Mouse (Mus musculus): Measurements from ENCODE around the gene Gpank1. TPM values are rescaled to one million over a fixed set of nuclear protein-coding genes. Genes with fewer than 3 reads are reported as not detected.
A peak's percentile ranks its signal among the peaks of the same experiment; 100 is the strongest.

Gpank1 gene
- polyA plus RNA-seq (2012; rRNA removed), result 20.9 and 29.9 TPM in 2 replicates

- H3K27me3 ChIP-seq (ENCODE audit: control insufficient read depth, insufficient read depth, low read length), result no peaks in the 10 kb centered on the region
- TF ChIP-seq CTCF (IDR thresholded peaks at IDR 0.05; ENCODE audit: extremely low read depth, insufficient read depth, insufficient read length, insufficient replicate concordance), result no peak
- TF ChIP-seq POLR2A (IDR thresholded peaks at IDR 0.05; ENCODE audit: low read depth, low read length), result peak; percentile 34; the same call in 1 of the 2 replicates
- WGBS, result under 1% methylated on average over 49 of the region's 50 CpGs
- peaks cover 8% of the 10 kb centered on the region for H3K4me1 ChIP-seq (ENCODE audit: control insufficient read depth, insufficient read depth, insufficient read length)
- H3K4me3 ChIP-seq (ENCODE audit: extremely low read depth, insufficient read depth, insufficient read length), result peak within 1 kb of the TSS; percentile 99
- peaks cover 21% of the 10 kb centered on the region for H3K36me3 ChIP-seq (ENCODE audit: control insufficient read depth, insufficient read depth, low read length)
- DNase-seq (ENCODE audit: low read depth in 1 of 2, low spot score in 2 of 2), result peak; percentile 96 to 97
- peak within 1 kb of the TSS; percentile 79 for H3K27ac ChIP-seq (ENCODE audit: insufficient read depth, low read length)
Measured at GRCm38 (mm10) chr17:35121143-35121799, at the start of gene Gpank1. Gene Gpank1, plus strand, starts transcription at chr17:35121455.

GRCm38 (mm10) chr17:35074097-35074496, 47.2 kb upstream of the Gpank1 start:
- Histone ChIP-seq H3K27ac (ENCODE audit: insufficient read depth, low read length) (no peak overlapping the region), H3K4me3 (ENCODE audit: extremely low read depth, insufficient read depth, insufficient read length) (no peak overlapping the region), H3K27me3 (ENCODE audit: control insufficient read depth, insufficient read depth, low read length) (no peaks in the 10 kb centered on the region), H3K4me1 (ENCODE audit: control insufficient read depth, insufficient read depth, insufficient read length) (no peaks in the 10 kb centered on the region; the same call in 1 of the 2 replicates), H3K36me3 (ENCODE audit: control insufficient read depth, insufficient read depth, low read length) (no peaks in the 10 kb centered on the region)
- TF ChIP-seq POLR2A (IDR thresholded peaks at IDR 0.05; ENCODE audit: low read depth, low read length) (no peak), CTCF (IDR thresholded peaks at IDR 0.05; ENCODE audit: extremely low read depth, insufficient read depth, insufficient read length, insufficient replicate concordance) (no peak)
- DNase-seq (ENCODE audit: low read depth in 1 of 2, low spot score in 2 of 2), result no peak
- WGBS, result 10% methylated on average over 17 of the region's 17 CpGs

- WGBS, result 66% methylated on average over 10 of the region's 10 CpGs
- Histone ChIP-seq H3K36me3 (ENCODE audit: control insufficient read depth, insufficient read depth, low read length) (no peaks in the 10 kb centered on the region), H3K4me1 (ENCODE audit: control insufficient read depth, insufficient read depth, insufficient read length) (no peaks in the 10 kb centered on the region; the same call in 1 of the 2 replicates), H3K4me3 (ENCODE audit: extremely low read depth, insufficient read depth, insufficient read length) (no peak within 1 kb of the TSS; the same call in 1 of the 2 replicates), H3K27me3 (ENCODE audit: control insufficient read depth, insufficient read depth, low read length) (no peaks in the 10 kb centered on the region), H3K27ac (ENCODE audit: insufficient read depth, low read length) (no peak within 1 kb of the TSS)
- no peak for TF ChIP-seq POLR2A (IDR thresholded peaks at IDR 0.05; ENCODE audit: low read depth, low read length)
- no peak for TF ChIP-seq CTCF (IDR thresholded peaks at IDR 0.05; ENCODE audit: extremely low read depth, insufficient read depth, insufficient read length, insufficient replicate concordance)
- DNase-seq (ENCODE audit: low read depth in 1 of 2, low spot score in 2 of 2), result no peak
Measured at GRCm38 (mm10) chr17:35076507-35077176, 44.6 kb upstream of the Gpank1 start, which contains the start of gene Ly6g6e. Gene Ly6g6e, plus strand, starts transcription at chr17:35076902.

- Histone ChIP-seq H3K4me3 (ENCODE audit: extremely low read depth, insufficient read depth, insufficient read length) (no peak overlapping the region; the same call in 1 of the 2 replicates), H3K27me3 (ENCODE audit: control insufficient read depth, insufficient read depth, low read length) (no peaks in the 10 kb centered on the region), H3K36me3 (ENCODE audit: control insufficient read depth, insufficient read depth, low read length) (no peaks in the 10 kb centered on the region), H3K4me1 (ENCODE audit: control insufficient read depth, insufficient read depth, insufficient read length) (no peaks in the 10 kb centered on the region; the same call in 1 of the 2 replicates), H3K27ac (ENCODE audit: insufficient read depth, low read length) (no peak overlapping the region)
- DNase-seq (ENCODE audit: low read depth in 1 of 2, low spot score in 2 of 2), result no peak
- WGBS, result 11% methylated on average over 2 of the region's 2 CpGs
- TF ChIP-seq CTCF (IDR thresholded peaks at IDR 0.05; ENCODE audit: extremely low read depth, insufficient read depth, insufficient read length, insufficient replicate concordance), result no peak
- no peak for TF ChIP-seq POLR2A (IDR thresholded peaks at IDR 0.05; ENCODE audit: low read depth, low read length)
Measured at GRCm38 (mm10) chr17:35077285-35077684, 44.0 kb upstream of the Gpank1 start.

GRCm38 (mm10) chr17:35077786-35078233, 43.4 kb upstream of the Gpank1 start, which contains the start of gene Ly6g6d:
Gene Ly6g6d, minus strand, starts transcription at chr17:35078065.
- Histone ChIP-seq H3K4me1 (ENCODE audit: control insufficient read depth, insufficient read depth, insufficient read length) (no peaks in the 10 kb centered on the region; the same call in 1 of the 2 replicates), H3K27ac (ENCODE audit: insufficient read depth, low read length) (no peak within 1 kb of the TSS), H3K27me3 (ENCODE audit: control insufficient read depth, insufficient read depth, low read length) (no peaks in the 10 kb centered on the region), H3K4me3 (ENCODE audit: extremely low read depth, insufficient read depth, insufficient read length) (no peak within 1 kb of the TSS; the same call in 1 of the 2 replicates), H3K36me3 (ENCODE audit: control insufficient read depth, insufficient read depth, low read length) (no peaks in the 10 kb centered on the region)
- TF ChIP-seq CTCF (IDR thresholded peaks at IDR 0.05; ENCODE audit: extremely low read depth, insufficient read depth, insufficient read length, insufficient replicate concordance), result peak; percentile 22; the same call in 1 of the 2 replicates
- no peak for TF ChIP-seq POLR2A (IDR thresholded peaks at IDR 0.05; ENCODE audit: low read depth, low read length)
- WGBS, result 4% methylated on average over 14 of the region's 14 CpGs
- DNase-seq (ENCODE audit: low read depth in 1 of 2, low spot score in 2 of 2), result peak in 1 of 2 experiments; percentile 19

- TF ChIP-seq POLR2A (IDR thresholded peaks at IDR 0.05; ENCODE audit: low read depth, low read length) (no peak), CTCF (IDR thresholded peaks at IDR 0.05; ENCODE audit: extremely low read depth, insufficient read depth, insufficient read length, insufficient replicate concordance) (no peak)
- DNase-seq (ENCODE audit: low read depth in 1 of 2, low spot score in 2 of 2), result no peak
- Histone ChIP-seq H3K27ac (ENCODE audit: insufficient read depth, low read length) (no peak overlapping the region), H3K4me1 (ENCODE audit: control insufficient read depth, insufficient read depth, insufficient read length) (no peaks in the 10 kb centered on the region; the same call in 1 of the 2 replicates), H3K27me3 (ENCODE audit: control insufficient read depth, insufficient read depth, low read length) (no peaks in the 10 kb centered on the region), H3K4me3 (ENCODE audit: extremely low read depth, insufficient read depth, insufficient read length) (no peak overlapping the region), H3K36me3 (ENCODE audit: control insufficient read depth, insufficient read depth, low read length) (no peaks in the 10 kb centered on the region)
- WGBS, result 67% methylated on average over 9 of the region's 9 CpGs
Measured at GRCm38 (mm10) chr17:35079778-35080177, 41.5 kb upstream of the Gpank1 start.
